Mouse (Mus musculus) adrenal gland, postnatal 10 days (tissue): ENCODE measurements around the gene Kcnq4. TPM values are rescaled to one million over a fixed set of nuclear protein-coding genes. Genes with fewer than 3 reads are reported as not detected.
A peak's percentile ranks its signal among the peaks of the same experiment; 100 is the strongest.

Source experiments
- DNase-seq: peaks from one replicate; pipeline ENCODE4 v3.0.0; 2021; ENCODE audit warnings: mixed read lengths
- microRNA-seq: library from miRNA; unstranded; fragments of <30 nt; microRNA quantifications from one replicate; pipeline ENCODE4 v1.2.0, GENCODE M21; 2021
- total RNA-seq, 2 experiments: library from RNA; stranded (reverse); gene quantifications; 2 replicates each; pipeline ENCODE4 v1.2.3; 2021

The Kcnq4 gene
- total RNA-seq, 2 experiments from 2014 or later = 4.1 to 7.7 TPM

DNA sequence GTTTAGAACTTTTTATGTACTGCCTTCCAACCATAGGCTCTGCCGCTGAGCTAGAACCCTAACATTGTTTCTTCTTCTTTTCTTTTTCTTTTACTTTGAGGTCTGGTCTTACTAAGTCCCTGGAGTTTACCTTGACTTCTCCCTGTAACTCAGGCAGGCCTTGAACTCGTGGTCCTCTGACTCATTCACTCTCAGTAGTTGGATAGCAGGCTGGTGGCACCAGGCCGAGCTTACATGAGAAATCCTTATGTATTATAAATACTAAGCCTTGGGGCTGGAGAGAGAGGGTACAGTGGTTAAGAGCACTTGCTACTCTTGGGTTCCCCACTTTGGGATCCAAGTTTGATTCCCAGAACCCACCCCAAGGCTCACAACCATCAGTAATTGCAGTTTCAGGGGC lies 74.8 kb downstream of the Kcnq4 start:
- DNase-seq = peak; percentile 58

GRCm38 (mm10) chr4:120671046-120671445 lies 77.4 kb downstream of the Kcnq4 start:
- no peak for DNase-seq

- no peak for DNase-seq
Observed at GRCm38 (mm10) chr4:120669585-120669984, 78.8 kb downstream of the Kcnq4 start.

DNA sequence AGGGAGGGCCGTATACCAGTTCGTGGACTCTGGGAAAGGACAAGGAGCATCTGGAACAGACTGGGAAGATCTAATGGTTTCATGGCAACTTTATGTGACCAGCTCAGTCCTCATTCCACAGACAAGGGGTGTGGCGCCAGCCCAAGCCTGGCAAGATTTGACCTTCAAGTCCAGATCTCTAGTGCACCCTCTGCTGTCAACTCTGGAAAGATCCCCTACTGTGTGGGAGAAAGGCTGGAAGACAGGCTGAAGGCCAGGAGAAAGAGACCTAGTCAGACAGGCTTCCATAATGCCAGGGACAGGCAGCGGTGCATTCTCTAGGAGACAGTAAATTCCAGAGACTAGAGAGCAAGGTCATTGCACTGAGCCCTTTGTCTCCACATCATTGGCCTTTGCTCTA lies 79.9 kb downstream of the Kcnq4 start:
- DNase-seq = peak; percentile 34

DNA sequence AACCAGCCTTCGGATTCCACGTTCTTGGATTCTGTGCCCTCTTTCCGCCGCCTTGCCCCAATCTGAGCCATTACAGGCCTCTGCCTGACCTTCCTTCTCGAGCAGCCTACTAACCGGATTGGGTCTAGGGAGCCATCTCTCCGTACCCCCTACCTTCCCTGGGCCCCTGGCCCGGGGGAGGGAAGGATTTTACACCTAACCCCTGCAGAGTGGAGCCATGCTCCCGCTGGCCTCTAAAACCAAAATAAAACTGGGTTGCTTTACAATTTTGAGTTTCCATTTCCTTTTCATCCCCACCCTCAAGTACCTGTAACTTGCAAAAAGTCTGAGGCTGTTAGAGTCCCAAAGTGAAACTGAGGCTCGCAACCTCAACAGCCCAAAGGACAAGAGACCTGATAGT lies 80.9 kb downstream of the Kcnq4 start:
- no peak for DNase-seq

- DNase-seq = peak; percentile 78
Observed at GRCm38 (mm10) chr4:120667045-120667501, 81.3 kb downstream of the Kcnq4 start.

- DNase-seq = peak; percentile 92
Observed at GRCm38 (mm10) chr4:120666358-120667024, 81.9 kb downstream of the Kcnq4 start, which contains the start of gene Cited4. Gene Cited4, plus strand, starts transcription at chr4:120666572.

GRCm38 (mm10) chr4:120665782-120666181 lies 82.6 kb downstream of the Kcnq4 start:
- DNase-seq = peak; percentile 53

DNA sequence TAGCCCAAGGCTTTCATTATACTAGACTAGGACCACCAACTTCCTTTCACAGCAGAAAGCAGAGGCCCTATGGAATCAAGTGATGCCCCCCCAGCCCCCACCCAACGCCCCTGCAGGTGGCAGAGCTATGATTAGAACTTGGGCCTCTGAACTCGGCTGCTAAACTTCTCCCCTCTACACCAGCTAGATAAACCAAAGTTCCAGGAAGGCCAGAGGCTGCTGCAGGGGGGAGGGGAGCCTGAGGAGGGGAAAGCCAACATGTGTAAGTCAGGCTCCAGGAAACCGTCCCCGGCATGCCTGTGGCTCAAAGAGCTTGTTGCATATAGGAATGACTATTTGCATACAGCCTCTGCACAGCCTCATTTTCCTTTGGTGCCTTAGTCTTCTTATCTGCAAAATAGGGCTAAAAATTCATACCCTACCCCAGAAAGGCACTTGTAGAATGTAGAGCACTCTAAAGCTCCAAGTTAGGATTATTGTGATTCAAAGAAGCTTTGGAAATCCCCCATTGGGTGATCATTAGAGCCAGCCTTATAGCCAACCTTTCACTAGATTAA lies 83.2 kb downstream of the Kcnq4 start:
- no peak for DNase-seq

DNA sequence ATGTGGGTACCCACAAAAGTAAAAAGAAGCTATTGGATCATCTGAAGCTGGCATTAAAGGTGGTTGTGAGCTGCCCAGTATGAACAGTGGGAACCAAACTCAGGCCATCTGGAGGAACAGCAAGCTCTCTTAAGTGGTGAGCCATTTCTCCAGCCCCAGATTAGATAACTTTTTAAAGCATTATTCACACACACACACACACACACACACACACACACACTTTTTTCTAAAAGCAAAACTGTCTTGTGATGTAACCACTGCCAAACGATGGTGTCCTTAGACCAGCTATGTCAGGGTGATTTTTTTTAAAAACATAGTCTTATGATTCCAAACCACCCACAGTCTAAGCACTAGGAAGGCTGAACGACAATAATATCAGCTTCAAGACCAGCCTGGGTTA lies 83.8 kb downstream of the Kcnq4 start:
- DNase-seq = no peak

- no peak for DNase-seq
Observed at GRCm38 (mm10) chr4:120660485-120660884, 87.9 kb downstream of the Kcnq4 start.

- DNase-seq = no peak
Observed at GRCm38 (mm10) chr4:120655898-120656297, 92.5 kb downstream of the Kcnq4 start.

DNA sequence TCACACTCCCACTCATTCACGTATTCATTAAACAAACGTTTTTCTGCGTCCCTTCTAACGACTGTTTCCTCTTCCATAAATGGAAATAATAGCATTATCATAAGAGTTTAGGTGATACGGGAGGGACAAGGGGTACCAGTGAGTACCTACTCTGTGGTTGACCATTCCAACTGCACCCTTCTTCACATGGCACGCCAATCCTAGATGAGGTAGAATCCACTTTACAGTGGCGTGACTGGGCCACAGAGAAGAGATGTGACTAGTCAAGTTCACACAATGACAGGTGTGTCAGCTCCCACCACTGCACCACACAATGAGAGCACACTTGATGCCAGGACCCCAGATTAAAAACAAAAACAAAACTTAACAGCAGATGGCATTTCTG lies 98.2 kb downstream of the Kcnq4 start:
- DNase-seq = no peak

DNA sequence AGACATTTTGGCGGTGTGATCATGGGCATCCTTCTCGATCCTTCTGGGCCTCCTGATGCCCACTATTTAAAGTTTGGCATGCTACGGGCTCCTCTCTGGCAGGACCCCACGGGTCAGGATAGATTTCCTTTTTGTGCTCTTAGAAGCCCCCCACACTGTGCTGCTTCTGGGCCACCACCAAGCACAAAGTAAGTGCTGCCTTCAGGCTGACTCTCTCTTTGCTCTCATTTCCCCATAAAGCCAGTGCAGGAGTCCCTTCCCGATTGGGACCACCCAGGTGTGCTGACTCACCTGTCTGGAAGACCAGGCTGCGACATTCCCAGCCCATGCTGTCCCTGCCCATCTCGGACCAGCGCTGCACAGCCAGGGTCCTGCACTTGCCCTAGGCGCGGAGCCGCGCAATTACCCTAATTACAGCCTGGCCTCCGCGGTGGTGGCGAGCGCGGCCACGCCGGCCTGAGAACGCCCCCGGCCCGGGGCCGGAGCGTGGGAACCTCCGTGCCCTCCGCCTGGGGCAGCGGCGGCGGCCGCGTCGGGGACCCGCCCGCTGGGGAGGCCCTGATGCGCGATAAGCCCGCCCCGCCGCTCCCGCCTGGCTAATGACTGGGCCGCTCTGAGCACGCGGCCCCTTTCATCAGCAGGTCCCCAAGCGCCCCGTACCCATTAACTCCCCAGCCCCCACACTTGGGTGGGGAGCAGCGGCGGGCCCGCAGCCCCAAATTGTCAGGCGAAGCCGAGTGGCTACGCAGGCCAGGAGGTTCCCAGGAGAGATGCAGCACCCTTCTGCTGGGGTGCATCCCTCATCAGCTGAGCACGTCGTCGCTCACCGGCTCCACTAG lies 98.8 kb downstream of the Kcnq4 start:
- peak; percentile 31 for DNase-seq

Small RNA genes within 50 kb of the gene (microRNA-seq; reads per million reads assigned to microRNA genes)
- gene Mir30c-1 (282 reads per million, percentile 58 among the genes with 10 or more reads in this experiment), gene Mir30e (not detected), gene Mir30f (not detected)

Other genes with a start within 250 kb of the Kcnq4 start
- under 1 TPM; 0.18 to 0.27 TPM for gene Slfnl1, start 216.4 kb downstream of the Kcnq4 start, total RNA-seq
- 10 to 100 TPM; 24.4 to 29.9 TPM for gene Ctps, start 178.3 kb downstream of the Kcnq4 start, total RNA-seq
- gene Gm8439, start 159.9 kb downstream of the Kcnq4 start, total RNA-seq = not detected
- gene Cited4, start 82.0 kb downstream of the Kcnq4 start, total RNA-seq = 1 to 10 TPM; 3.2 to 7.4 TPM
- gene Nfyc, start 83.0 kb upstream of the Kcnq4 start, total RNA-seq = 10 to 100 TPM; 44.4 to 70.7 TPM
- 1 to 10 TPM; 6.2 to 6.5 TPM for gene Rims3, start 106.2 kb upstream of the Kcnq4 start, total RNA-seq
- gene Exo5, start 176.4 kb upstream of the Kcnq4 start, total RNA-seq = 10 to 100 TPM in 1 of 2 experiments, 1 to 10 TPM in 1; 9.7 to 13.4 TPM
- gene Zfp69, start 203.1 kb upstream of the Kcnq4 start, total RNA-seq = 1 to 10 TPM; 3.5 to 3.6 TPM